Mouse (Mus musculus): ENCODE data around the gene Gm13277. TPM values are rescaled to one million over a fixed set of nuclear protein-coding genes. Genes with fewer than 3 reads are reported as not detected.
"Not testable (repeated sequence)": the region's sequence is repeated elsewhere in the genome, so short reads cannot be mapped to it uniquely, and the experiment has no call there.

Gene Gm13277
- polyA plus RNA-seq, 1 experiment from 2014 or later = not detected

GRCm38 (mm10) chr4:88761776-88762175, 26.7 kb upstream of the Gm13277 start:
- not testable (repeated sequence) for H3K4me2 ChIP-seq (replicated peaks); H3K4me1 ChIP-seq; H3K36me3 ChIP-seq; H3K9ac ChIP-seq; H3K27ac ChIP-seq; H3K27me3 ChIP-seq (replicated peaks); H3K9me3 ChIP-seq; H3K4me3 ChIP-seq; ATAC-seq (ENCODE audit: low FRiP score, low read depth)
- WGBS = 82% methylated on average over 6 of the region's 8 CpGs

GRCm38 (mm10) chr4:88762341-88762740, 26.1 kb upstream of the Gm13277 start:
- H3K9ac ChIP-seq; H3K27ac ChIP-seq; H3K4me3 ChIP-seq; ATAC-seq (ENCODE audit: low FRiP score, low read depth); H3K9me3 ChIP-seq; H3K27me3 ChIP-seq (replicated peaks); H3K4me1 ChIP-seq; H3K4me2 ChIP-seq (replicated peaks); H3K36me3 ChIP-seq: not testable (repeated sequence)
- 63% methylated on average over 9 of the region's 9 CpGs for WGBS

GRCm38 (mm10) chr4:88763384-88764018, 24.9 kb upstream of the Gm13277 start:
- not testable (repeated sequence) for ATAC-seq (ENCODE audit: low FRiP score, low read depth); H3K27me3 ChIP-seq (replicated peaks); H3K9ac ChIP-seq; H3K36me3 ChIP-seq; H3K9me3 ChIP-seq; H3K4me1 ChIP-seq; H3K27ac ChIP-seq
- Histone ChIP-seq H3K4me2 (replicated peaks) (peak overlapping the region; percentile 57), H3K4me3 (peak overlapping the region; percentile 27)
- 4% methylated on average over 31 of the region's 42 CpGs for WGBS

- WGBS = no CpG with 5 or more reads among the region's 32 CpGs
- H3K4me3 ChIP-seq; H3K4me2 ChIP-seq (replicated peaks); ATAC-seq (ENCODE audit: low FRiP score, low read depth); H3K36me3 ChIP-seq; H3K9me3 ChIP-seq; H3K27ac ChIP-seq; H3K4me1 ChIP-seq; H3K9ac ChIP-seq; H3K27me3 ChIP-seq (replicated peaks): not testable (repeated sequence)
Measured at GRCm38 (mm10) chr4:88773534-88773933, 14.9 kb upstream of the Gm13277 start, which contains the start of gene Gm13290. Gm13290 (plus strand) TSS chr4:88773834.

GRCm38 (mm10) chr4:88776622-88777021, 11.8 kb upstream of the Gm13277 start, which contains the start of gene Gm13289:
Gm13289 (plus strand) TSS chr4:88776922.
- no CpG with 5 or more reads among the region's 29 CpGs for WGBS
- ATAC-seq (ENCODE audit: low FRiP score, low read depth); H3K9me3 ChIP-seq; H3K4me1 ChIP-seq; H3K27ac ChIP-seq; H3K9ac ChIP-seq; H3K4me2 ChIP-seq (replicated peaks); H3K4me3 ChIP-seq; H3K27me3 ChIP-seq (replicated peaks); H3K36me3 ChIP-seq: not testable (repeated sequence)

- ATAC-seq (ENCODE audit: low FRiP score, low read depth); H3K27me3 ChIP-seq (replicated peaks); H3K4me3 ChIP-seq; H3K9ac ChIP-seq; H3K4me2 ChIP-seq (replicated peaks); H3K27ac ChIP-seq; H3K9me3 ChIP-seq; H3K36me3 ChIP-seq; H3K4me1 ChIP-seq: not testable (repeated sequence)
- WGBS = no CpG with 5 or more reads among the region's 29 CpGs
Measured at GRCm38 (mm10) chr4:88779550-88779949, 8.9 kb upstream of the Gm13277 start, which contains the start of gene Gm13272. Gm13272 (plus strand) TSS chr4:88779850.

- not testable (repeated sequence) for H3K9me3 ChIP-seq; H3K9ac ChIP-seq; ATAC-seq (ENCODE audit: low FRiP score, low read depth); H3K4me3 ChIP-seq; H3K27me3 ChIP-seq (replicated peaks); H3K4me1 ChIP-seq; H3K36me3 ChIP-seq; H3K27ac ChIP-seq; H3K4me2 ChIP-seq (replicated peaks)
- WGBS = 52% methylated on average over 16 of the region's 18 CpGs
Measured at GRCm38 (mm10) chr4:88780320-88780719, 8.1 kb upstream of the Gm13277 start.

- H3K36me3 ChIP-seq; H3K9me3 ChIP-seq; H3K27ac ChIP-seq; H3K9ac ChIP-seq; H3K27me3 ChIP-seq (replicated peaks); ATAC-seq (ENCODE audit: low FRiP score, low read depth); H3K4me1 ChIP-seq; H3K4me3 ChIP-seq: not testable (repeated sequence)
- WGBS = 20% methylated on average over 5 of the region's 7 CpGs
- peak within 1 kb of the TSS; percentile 44 for H3K4me2 ChIP-seq (replicated peaks)
Measured at GRCm38 (mm10) chr4:88781831-88782230, 6.6 kb upstream of the Gm13277 start, which contains the start of gene Ifnz. Ifnz (plus strand) TSS chr4:88782131.

GRCm38 (mm10) chr4:88782335-88782734, 6.1 kb upstream of the Gm13277 start:
- WGBS = under 1% methylated on average over 17 of the region's 31 CpGs
- not testable (repeated sequence) for H3K27ac ChIP-seq; H3K4me1 ChIP-seq; ATAC-seq (ENCODE audit: low FRiP score, low read depth); H3K9me3 ChIP-seq; H3K36me3 ChIP-seq; H3K27me3 ChIP-seq (replicated peaks); H3K9ac ChIP-seq; H3K4me3 ChIP-seq
- H3K4me2 ChIP-seq (replicated peaks) = peak overlapping the region; percentile 44

- not testable (repeated sequence) for H3K4me3 ChIP-seq; H3K27ac ChIP-seq; H3K36me3 ChIP-seq; H3K4me2 ChIP-seq (replicated peaks); H3K9ac ChIP-seq; H3K27me3 ChIP-seq (replicated peaks); H3K9me3 ChIP-seq; H3K4me1 ChIP-seq; ATAC-seq (ENCODE audit: low FRiP score, low read depth)
- WGBS = no CpG with 5 or more reads among the region's 27 CpGs
Measured at GRCm38 (mm10) chr4:88785409-88785808, 3.0 kb upstream of the Gm13277 start, which contains the start of gene Gm13276. Gm13276 (plus strand) TSS chr4:88785709.

- not testable (repeated sequence) for H3K27me3 ChIP-seq (replicated peaks); H3K36me3 ChIP-seq; H3K9me3 ChIP-seq; H3K27ac ChIP-seq; H3K9ac ChIP-seq; ATAC-seq (ENCODE audit: low FRiP score, low read depth); H3K4me1 ChIP-seq; H3K4me2 ChIP-seq (replicated peaks); H3K4me3 ChIP-seq
- WGBS = no CpG with 5 or more reads among the region's 28 CpGs
Measured at GRCm38 (mm10) chr4:88791250-88791649, 2.8 kb downstream of the Gm13277 start, which contains the start of gene Gm13278. Gm13278 (plus strand) TSS chr4:88791550.

- H3K4me2 ChIP-seq (replicated peaks); H3K36me3 ChIP-seq; H3K4me1 ChIP-seq; H3K4me3 ChIP-seq; H3K9ac ChIP-seq; H3K27ac ChIP-seq; ATAC-seq (ENCODE audit: low FRiP score, low read depth); H3K9me3 ChIP-seq; H3K27me3 ChIP-seq (replicated peaks): not testable (repeated sequence)
- 0% methylated on average over 11 of the region's 52 CpGs for WGBS
Measured at GRCm38 (mm10) chr4:88793936-88794675, 5.7 kb downstream of the Gm13277 start, which contains the start of gene Gm13275. Gm13275 (plus strand) TSS chr4:88794487.

Measured in neural tube, embryonic 12.5 days (tissue).